In genomic region chr7:29853219-29853842, GRCm38 (mm10) we compare ENCODE assay signal across 8 mouse cellular contexts. TPM values are rescaled to one million over a fixed set of nuclear protein-coding genes. Genes with fewer than 3 reads are reported as not detected.
A peak's percentile ranks its signal among the peaks of the same experiment; 100 is the strongest.
DNase-seq lines count a peak whose midpoint lies in the region; ATAC-seq and TF ChIP-seq lines count a peak whose summit lies in the region.

Gene Zfp940, minus strand, starts transcription at chr7:29853669.

- peak within 1 kb of the TSS; percentile 84 for H3K27ac ChIP-seq in hindbrain, embryonic 10.5 days
- no peak within 1 kb of the TSS for H3K27ac ChIP-seq in lung, postnatal 0 days (ENCODE audit: low read length)

- peak within 1 kb of the TSS; percentile 68 for H3K4me2 ChIP-seq in lung, postnatal 0 days (replicated peaks; ENCODE audit: low read depth, low read length)

- no peak within 1 kb of the TSS for H3K9ac ChIP-seq in lung, postnatal 0 days (replicated peaks; ENCODE audit: low read depth)

- peak; percentile 99 for ATAC-seq in frontal cortex, adult (ENCODE audit: low TSS enrichment)
- ATAC-seq in lung, postnatal 0 days = peak; percentile 97

- H3K4me3 ChIP-seq in hindbrain, embryonic 10.5 days = peak within 1 kb of the TSS; percentile 62
- peak within 1 kb of the TSS; percentile 51 for H3K4me3 ChIP-seq in lung, postnatal 0 days (ENCODE audit: low read depth, low read length)

- TF ChIP-seq EP300 in lung, postnatal 0 days (IDR thresholded peaks at IDR 0.05) = no peak

- H3K4me1 ChIP-seq in hindbrain, embryonic 10.5 days (replicated peaks) = peaks cover 11% of the 10 kb centered on the region
- H3K4me1 ChIP-seq in lung, postnatal 0 days (ENCODE audit: insufficient read depth, low read depth, low read length) = no peaks in the 10 kb centered on the region

- no peaks in the 10 kb centered on the region for H3K27me3 ChIP-seq in hindbrain, embryonic 10.5 days (ENCODE audit: insufficient read depth, poor library complexity, severe bottlenecking)
- H3K27me3 ChIP-seq in lung, postnatal 0 days (replicated peaks; ENCODE audit: insufficient read depth, low read length) = no peaks in the 10 kb centered on the region

- no peak for TF ChIP-seq CTCF in lung, postnatal 0 days (IDR thresholded peaks at IDR 0.05)

- 1% methylated on average over 21 of the region's 21 CpGs for WGBS in hindbrain, embryonic 10.5 days
- WGBS in lung, postnatal 0 days = 1% methylated on average over 21 of the region's 21 CpGs

- H3K9me3 ChIP-seq in hindbrain, embryonic 10.5 days = peaks cover 6% of the 10 kb centered on the region; the same call in 1 of the 2 replicates
- no peaks in the 10 kb centered on the region for H3K9me3 ChIP-seq in lung, postnatal 0 days (ENCODE audit: low read length)

- peak; percentile 87 for DNase-seq in MN1 (ENCODE audit: low spot score)
- DNase-seq in cerebellum, adult 9-10 months = peak; percentile 91
- peak; percentile 88 for DNase-seq in hindbrain, embryonic 10.5 days (ENCODE audit: low spot score)
- peak; percentile 90 for DNase-seq in layer of hippocampus, adult 9-11 months
- peak; percentile 85 for DNase-seq in lung, postnatal 0 days (ENCODE audit: low spot score)
- DNase-seq in ovary, postnatal 36 days (ENCODE audit: low spot score) = peak; percentile 71
- peak; percentile 90 for DNase-seq in thymus, postnatal 25 days

- peaks cover 27% of the 10 kb centered on the region for H3K36me3 ChIP-seq in hindbrain, embryonic 10.5 days
- H3K36me3 ChIP-seq in lung, postnatal 0 days (ENCODE audit: insufficient read depth, low read length) = no peaks in the 10 kb centered on the region

RNA-seq across cellular contexts. Expression of gene Zfp940, which starts in this region (rescaled TPM):
- polyA plus RNA-seq in hindbrain, embryonic 10.5 days (2016; fragmentation: Nextera tagmentation; extraction: Ambion mirVana) = 8.7 and 10.3 TPM in 2 replicates
- polyA plus RNA-seq in lung, postnatal 0 days (2015; fragmentation: Nextera tagmentation; extraction: Ambion mirVana) = 1.3 and 1.9 TPM in 2 replicates
